Mouse (Mus musculus): ENCODE measurements at regions not wholly inside any gene's neighbourhood (a gene's known extent, or its start where the extent isn't known, plus 50 kb on each side); places are given as distances from the start of the nearest gene placed in this dataset.
"Not testable (repeated sequence)": the region's sequence is repeated elsewhere in the genome, so short reads cannot be mapped to it uniquely, and the experiment has no call there.

GRCm38 (mm10) chr16:42515929-42516328, 175.5 kb upstream of the Gap43 start:
- DNase-seq, result no peak

- no peak for DNase-seq
Measured at GRCm38 (mm10) chr16:42505107-42505506, 164.7 kb upstream of the Gap43 start.

GRCm38 (mm10) chr16:42501713-42502112, 161.3 kb upstream of the Gap43 start:
- no peak for DNase-seq

GRCm38 (mm10) chr16:42501109-42501508, 160.7 kb upstream of the Gap43 start:
- not testable (repeated sequence) for DNase-seq

- no peak for DNase-seq
Measured at GRCm38 (mm10) chr16:42499514-42499913, 159.1 kb upstream of the Gap43 start.

- DNase-seq, result no peak
Measured at GRCm38 (mm10) chr16:42498368-42498767, 157.9 kb upstream of the Gap43 start.

GRCm38 (mm10) chr16:42493596-42493995, 153.1 kb upstream of the Gap43 start:
- no peak for DNase-seq

GRCm38 (mm10) chr16:42488745-42489144, 148.3 kb upstream of the Gap43 start:
- DNase-seq, result no peak

- peak; percentile 12 for DNase-seq
Measured at GRCm38 (mm10) chr16:42479978-42480377, 139.5 kb upstream of the Gap43 start.

- DNase-seq, result no peak
Measured at GRCm38 (mm10) chr16:42466976-42467375, 126.5 kb upstream of the Gap43 start.

GRCm38 (mm10) chr16:42456335-42456984, 116.0 kb upstream of the Gap43 start:
- DNase-seq, result no peak

- no peak for DNase-seq
Measured at GRCm38 (mm10) chr16:42453338-42453737, 112.9 kb upstream of the Gap43 start.

GRCm38 (mm10) chr16:42449840-42450444, 109.5 kb upstream of the Gap43 start:
- DNase-seq, result no peak

- peak; percentile 39 for DNase-seq
Measured at GRCm38 (mm10) chr16:42444863-42445423, 104.5 kb upstream of the Gap43 start.

GRCm38 (mm10) chr16:42444408-42444862, 104.0 kb upstream of the Gap43 start:
- peak; percentile 54 for DNase-seq

- peak; percentile 34 for DNase-seq
Measured at GRCm38 (mm10) chr16:42440822-42441221, 100.4 kb upstream of the Gap43 start.

- DNase-seq, result no peak
Measured at GRCm38 (mm10) chr16:42431529-42431928, 91.1 kb upstream of the Gap43 start.

- DNase-seq, result no peak
Measured at GRCm38 (mm10) chr16:42416673-42417072, 76.2 kb upstream of the Gap43 start.

- DNase-seq, result not testable (repeated sequence)
Measured at GRCm38 (mm10) chr16:42412031-42412430, 71.6 kb upstream of the Gap43 start.

GRCm38 (mm10) chr16:42396596-42396995, 56.1 kb upstream of the Gap43 start:
- DNase-seq, result no peak

Data from embryo, embryonic 11 days (tissue).